In the genomic region with DNA sequence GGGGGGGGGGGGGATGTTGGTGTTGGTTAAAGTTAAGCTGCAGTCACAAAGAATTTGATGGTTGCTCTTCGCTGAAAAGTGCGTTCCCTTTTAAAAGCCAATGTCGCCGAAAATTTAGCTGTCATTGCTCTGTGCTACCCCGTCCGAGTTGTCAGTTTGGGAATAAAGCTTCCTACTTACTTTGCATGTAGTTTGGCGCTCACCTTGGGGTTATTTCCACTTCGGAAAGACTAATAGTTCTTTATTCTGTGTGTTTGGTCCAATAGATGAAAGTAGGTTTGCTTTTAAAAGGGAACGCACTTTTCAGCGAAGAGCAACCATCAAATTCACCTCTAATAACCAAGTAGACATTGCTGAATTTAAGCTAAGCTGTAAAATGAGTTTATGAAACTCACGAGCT, we compare ENCODE assay signal across 8 mouse cellular contexts. TPM values are rescaled to one million over a fixed set of nuclear protein-coding genes. Genes with fewer than 3 reads are reported as not detected.
DNase-seq lines count a peak whose midpoint lies in the region; ATAC-seq and TF ChIP-seq lines count a peak whose summit lies in the region.

No protein-coding gene starts in this region.

- no peaks in the 10 kb centered on the region for H3K27me3 ChIP-seq in kidney, adult 2 months (replicated peaks; ENCODE audit: control insufficient read depth, insufficient read depth, low read length)
- no peaks in the 10 kb centered on the region for H3K27me3 ChIP-seq in MEL (ENCODE audit: control insufficient read depth in 1 of 2, insufficient read depth in 2 of 2, low read length in 2 of 2)
- no peaks in the 10 kb centered on the region for H3K27me3 ChIP-seq in forebrain, embryonic 16.5 days (replicated peaks; ENCODE audit: control insufficient read depth, insufficient read depth, low read length)

- no peak overlapping the region for H3K27ac ChIP-seq in kidney, adult 2 months (ENCODE audit: insufficient read depth, low read depth, low read length)
- H3K27ac ChIP-seq in MEL (ENCODE audit: control insufficient read depth, low read depth, low read length) (peak overlapping the region; percentile 80), macrophage (peak overlapping the region; percentile 84)
- H3K27ac ChIP-seq in forebrain, embryonic 16.5 days (ENCODE audit: low read length): no peak overlapping the region

- under 1% methylated on average over 11 of the region's 11 CpGs for WGBS in kidney, adult 2 months
- WGBS in forebrain, embryonic 16.5 days: under 1% methylated on average over 11 of the region's 11 CpGs
- WGBS in macrophage (ENCODE audit: missing documents): 1% methylated on average over 11 of the region's 11 CpGs

- H3K36me3 ChIP-seq in kidney, adult 2 months (ENCODE audit: control insufficient read depth, insufficient read depth, low read length): no peaks in the 10 kb centered on the region
- H3K36me3 ChIP-seq in MEL (ENCODE audit: control insufficient read depth in 1 of 2, insufficient read depth in 2 of 2, low read length in 2 of 2) (peaks cover 7 to 37% of the 10 kb centered on the region in 2 experiments), macrophage (ENCODE audit: inconsistent target) (no peaks in the 10 kb centered on the region)
- H3K36me3 ChIP-seq in forebrain, embryonic 16.5 days (ENCODE audit: control insufficient read depth, insufficient read depth): no peaks in the 10 kb centered on the region

- TF ChIP-seq POLR2A in kidney, adult 2 months (IDR thresholded peaks at IDR 0.05; ENCODE audit: low read depth, low read length): no peak
- no peak for TF ChIP-seq POLR2A in MEL (IDR thresholded peaks at IDR 0.05; ENCODE audit: control insufficient read depth in 1 of 2, insufficient read depth in 1 of 2, low read depth in 1 of 2, low read length in 2 of 2, poor library complexity in 1 of 2)

- DNase-seq in kidney, adult 2 months: no peak
- DNase-seq in kidney, postnatal 36 days: no peak
- peak; percentile 62 for DNase-seq in MEL (ENCODE audit: low read depth, low spot score)
- no peak for DNase-seq in right cerebral cortex, postnatal 10 days (ENCODE audit: low spot score in 2 of 2)
- DNase-seq in layer of hippocampus, adult 18-20 months (ENCODE audit: low spot score in 2 of 2): no peak
- DNase-seq in layer of hippocampus, postnatal 36 days: no peak

- no peak for TF ChIP-seq CTCF in kidney, adult 2 months (conservative IDR thresholded peaks at IDR 0.05; ENCODE audit: insufficient read depth, insufficient read length, low read depth, low read length)
- TF ChIP-seq CTCF in MEL (IDR thresholded peaks at IDR 0.05 in 2 of 3, conservative IDR thresholded peaks at IDR 0.05 in 1 of 3; ENCODE audit: control insufficient read depth in 1 of 3, insufficient read depth in 1 of 3, low read depth in 2 of 3, low read length in 3 of 3, poor library complexity in 1 of 3, severe bottlenecking in 1 of 3): no peak

- H3K9me3 ChIP-seq in MEL (replicated peaks; ENCODE audit: insufficient read depth, low read length): no peaks in the 10 kb centered on the region
- no peaks in the 10 kb centered on the region for H3K9me3 ChIP-seq in forebrain, embryonic 16.5 days (ENCODE audit: control insufficient read depth, low read length)

- H3K9ac ChIP-seq in MEL (ENCODE audit: control insufficient read depth, low read depth, low read length, poor library complexity, severe bottlenecking): peak overlapping the region; percentile 92
- H3K9ac ChIP-seq in forebrain, embryonic 16.5 days (replicated peaks; ENCODE audit: low read depth, low read length): peak overlapping the region; percentile 28

- H3K4me1 ChIP-seq in kidney, adult 2 months (ENCODE audit: control insufficient read depth, insufficient read depth, low read length): peaks cover 3% of the 10 kb centered on the region; the same call in 1 of the 2 replicates
- peaks cover 9 to 19% of the 10 kb centered on the region in 2 experiments for H3K4me1 ChIP-seq in MEL (ENCODE audit: control insufficient read depth in 1 of 2, insufficient read depth in 2 of 2, low read length in 2 of 2)
- peaks cover 16% of the 10 kb centered on the region for H3K4me1 ChIP-seq in forebrain, embryonic 16.5 days (replicated peaks; ENCODE audit: control insufficient read depth, insufficient read depth, low read length)

- peak overlapping the region; percentile 76; the same call in 1 of the 2 replicates for H3K4me3 ChIP-seq in kidney, adult 2 months (ENCODE audit: insufficient read depth, low read depth, low read length)
- H3K4me3 ChIP-seq in MEL (ENCODE audit: control insufficient read depth in 1 of 2, insufficient read depth in 1 of 2, low read depth in 2 of 2, low read length in 2 of 2) (peak overlapping the region; percentile 86 to 87), macrophage (ENCODE audit: inconsistent target) (peak overlapping the region; percentile 77)
- peak overlapping the region; percentile 53 for H3K4me3 ChIP-seq in forebrain, embryonic 16.5 days (replicated peaks; ENCODE audit: low read length)

- no peak for ATAC-seq in forebrain, embryonic 16.5 days

- no peak for TF ChIP-seq EP300 in MEL (IDR thresholded peaks at IDR 0.05; ENCODE audit: low read depth in 1 of 2, low read length in 2 of 2)

- H3K79me2 ChIP-seq in MEL (ENCODE audit: control insufficient read depth, insufficient read depth, low read length, poor library complexity) (peaks cover 53% of the 10 kb centered on the region), macrophage (ENCODE audit: inconsistent target) (peaks cover 56% of the 10 kb centered on the region)

- peak overlapping the region; percentile 78 for H3K4me2 ChIP-seq in forebrain, embryonic 16.5 days (ENCODE audit: low read length)

- TF ChIP-seq RAD21 in MEL (IDR thresholded peaks at IDR 0.05; ENCODE audit: low read depth, low read length): no peak

TF ChIP-seq in MEL, 35 proteins besides CTCF, POLR2A, EP300 and RAD21:
- TF ChIP-seq CHD2 (IDR thresholded peaks at IDR 0.05; ENCODE audit: low read length) (no peak), MYC (IDR thresholded peaks at IDR 0.05; ENCODE audit: low read depth, low read length) (peak; percentile 2; the same call in 1 of the 2 replicates)

RNA-seq across cellular contexts. Expression of a gene that starts 0.6 kb away (rescaled TPM):
- 0.18 and 0.30 TPM in 2 replicates for polyA plus RNA-seq in kidney, adult 2 months (2012; rRNA removed)
- 50.5 and 62.6 TPM in 2 replicates for total RNA-seq in MEL (2012; rRNA removed)
- polyA plus RNA-seq in MEL (2012; ENCODE audit: insufficient read depth in 1 of 2, insufficient read length in 2 of 2, low read depth in 1 of 2, low replicate concordance in 2 of 2, missing spikeins in 1 of 2) (10 to 100 TPM; 44.8 to 50.1 TPM), macrophage (2018) (1.2 to 5.9 TPM (median 4.1 TPM) in 3 replicates)
- polyA plus RNA-seq in forebrain, embryonic 16.5 days (2015; fragmentation: Nextera tagmentation; extraction: Ambion mirVana): 30.2 and 37.9 TPM in 2 replicates
- 10 to 100 TPM in 3 of 26 experiments, 1 to 10 TPM in 23; 1.2 to 23.1 (median 3.8) TPM for total RNA-seq in macrophage (2018; cell fraction: chromatin; rRNA removed)
- total RNA-seq in macrophage (2018; cell fraction: cytosol; rRNA removed): 1 to 10 TPM in 24 of 26 experiments, under 1 TPM in 2; 0.80 to 5.9 (median 1.7) TPM
- 10 to 100 TPM in 2 of 26 experiments, 1 to 10 TPM in 24; 1.3 to 19.6 (median 3.5) TPM for total RNA-seq in macrophage (2018; cell fraction: nucleus; rRNA removed)
- total RNA-seq in layer of hippocampus, adult 18-20 months (2021): under 1 TPM; 0.57 to 0.63 TPM
- total RNA-seq in layer of hippocampus, postnatal 36 days (2021): 1 to 10 TPM; 1.3 to 1.4 TPM

RNA-seq across cellular contexts. Expression of a gene that starts 39.2 kb away (rescaled TPM):
- 22.7 and 24.0 TPM in 2 replicates for polyA plus RNA-seq in kidney, adult 2 months (2012; rRNA removed)
- total RNA-seq in MEL (2012; rRNA removed): 32.6 and 41.1 TPM in 2 replicates
- polyA plus RNA-seq in MEL (2012; ENCODE audit: insufficient read depth in 1 of 2, insufficient read length in 2 of 2, low read depth in 1 of 2, low replicate concordance in 2 of 2, missing spikeins in 1 of 2): 10 to 100 TPM; 76.8 to 87.5 TPM
- polyA plus RNA-seq in forebrain, embryonic 16.5 days (2015; fragmentation: Nextera tagmentation; extraction: Ambion mirVana): 31.9 and 36.4 TPM in 2 replicates
- total RNA-seq in macrophage (2018; cell fraction: chromatin; rRNA removed): 100 to 1,000 TPM in 11 of 26 experiments, 10 to 100 TPM in 14, 1 to 10 TPM in 1; 7.7 to 132 (median 83.5) TPM
- 10 to 100 TPM; 46.8 to 68.2 (median 59.2) TPM for total RNA-seq in macrophage (2018; cell fraction: cytosol; rRNA removed)
- 100 to 1,000 TPM in 1 of 26 experiments, 10 to 100 TPM in 25; 16.4 to 104 (median 55.1) TPM for total RNA-seq in macrophage (2018; cell fraction: nucleus; rRNA removed)
- 42.9 to 68.4 TPM (median 54.3 TPM) in 3 replicates for polyA plus RNA-seq in macrophage (2018)
- total RNA-seq in layer of hippocampus, adult 18-20 months (2021): 10 to 100 TPM; 54.9 to 56.5 TPM
- total RNA-seq in layer of hippocampus, postnatal 36 days (2021): 10 to 100 TPM; 37.8 to 37.9 TPM

RNA-seq across cellular contexts. Expression of a gene that starts 57.8 kb away (rescaled TPM):
- 3.2 and 3.4 TPM in 2 replicates for polyA plus RNA-seq in kidney, adult 2 months (2012; rRNA removed)
- total RNA-seq in MEL (2012; rRNA removed): not detected in 2 replicates
- polyA plus RNA-seq in MEL (2012; ENCODE audit: insufficient read depth in 1 of 2, insufficient read length in 2 of 2, low read depth in 1 of 2, low replicate concordance in 2 of 2, missing spikeins in 1 of 2) (not detected), macrophage (2018) (40.9 to 70.1 TPM (median 44.6 TPM) in 3 replicates)
- polyA plus RNA-seq in forebrain, embryonic 16.5 days (2015; fragmentation: Nextera tagmentation; extraction: Ambion mirVana): 3.3 and 5.1 TPM in 2 replicates
- 10 to 100 TPM in 14 of 26 experiments, 1 to 10 TPM in 12; 1.3 to 47.6 (median 10.9) TPM for total RNA-seq in macrophage (2018; cell fraction: chromatin; rRNA removed)
- 10 to 100 TPM in 21 of 26 experiments, 1 to 10 TPM in 5; 4.2 to 48.0 (median 31.1) TPM for total RNA-seq in macrophage (2018; cell fraction: cytosol; rRNA removed)
- total RNA-seq in macrophage (2018; cell fraction: nucleus; rRNA removed): 10 to 100 TPM in 14 of 26 experiments, 1 to 10 TPM in 12; 3.0 to 56.7 (median 11.9) TPM
- 1 to 10 TPM; 1.2 to 1.7 TPM for total RNA-seq in layer of hippocampus, adult 18-20 months (2021)
- 1 to 10 TPM; 1.1 to 1.2 TPM for total RNA-seq in layer of hippocampus, postnatal 36 days (2021)

Comparison
In these comparisons a context has a peak if more than half of its experiments do, and no peak if none do; other contexts are left out.
1. H3K27ac ChIP-seq: peak in MEL (single experiment) and macrophage (single experiment); none in kidney, adult 2 months (single experiment) and forebrain, embryonic 16.5 days (single experiment).
2. Peak in every context shown above with its lines, with median percentiles within 50 percentile points of each other: H3K4me3 ChIP-seq.